Mouse (Mus musculus) testis, adult 2 months (tissue): ENCODE data around the gene L3mbtl4.

Source experiments
- CTCF ChIP-seq: fragments of 200-500 bp; IDR thresholded peaks from 2 replicates; pipeline ENCODE4 v1.5.1; 2012; ENCODE audit warnings: low read depth, mild to moderate bottlenecking, inconsistent platforms, low read length, moderate library complexity; ENCODE audit not compliant: control insufficient read depth, insufficient read depth, insufficient replicate concordance
- POLR2A ChIP-seq: fragments of 200-500 bp; IDR thresholded peaks from 2 replicates; pipeline ENCODE4 v1.6.1; 2012; ENCODE audit warnings: low read depth, mild to moderate bottlenecking, inconsistent platforms, low read length, moderate library complexity; ENCODE audit not compliant: control insufficient read depth

DNA sequence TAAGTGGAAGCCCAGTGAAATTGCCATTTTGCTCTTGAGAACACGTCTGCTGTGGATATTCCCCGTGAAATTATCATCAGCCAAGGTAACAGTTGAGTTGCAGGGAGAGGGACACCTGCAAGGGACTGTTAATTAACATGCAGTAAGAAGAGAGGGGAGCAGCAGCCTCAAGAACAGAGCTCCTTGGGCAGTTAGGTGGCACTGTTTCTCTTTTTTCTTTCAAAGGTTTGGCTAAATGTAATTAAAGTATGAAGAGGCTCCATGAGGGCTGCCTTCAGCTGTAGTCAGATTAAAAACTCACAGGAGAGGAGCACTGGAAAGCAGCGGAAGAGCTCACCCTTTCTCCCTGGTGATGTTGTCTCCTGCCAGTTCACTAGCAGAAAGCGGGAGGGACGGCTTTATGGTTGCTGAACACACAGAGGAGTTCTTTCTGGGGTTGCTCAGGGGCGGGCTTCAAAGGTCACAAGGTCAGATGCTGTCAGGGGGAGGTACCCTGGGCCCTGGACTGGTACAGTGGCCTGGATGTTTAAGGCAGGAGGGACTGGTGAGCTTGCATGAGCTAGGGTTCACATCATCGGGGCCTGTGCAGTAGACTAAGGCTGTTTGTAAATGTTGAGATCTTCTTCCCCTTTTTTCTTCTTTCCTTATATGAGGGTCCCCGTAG is 11.7 kb downstream of the L3mbtl4 start:
- no peak for TF ChIP-seq POLR2A
- no peak for TF ChIP-seq CTCF
